Mouse (Mus musculus) forebrain, embryonic 11.5 days (tissue): ENCODE measurements around the gene Abcc8. TPM values are rescaled to one million over a fixed set of nuclear protein-coding genes. Genes with fewer than 3 reads are reported as not detected.
A peak's percentile ranks its signal among the peaks of the same experiment; 100 is the strongest.
"Not testable (repeated sequence)": the region's sequence is repeated elsewhere in the genome, so short reads cannot be mapped to it uniquely, and the experiment has no call there.

Experiments used
- ATAC-seq: fragments of 200-750 bp; cut with Nextera tagmentation; replicated peaks from 2 replicates; pipeline ENCODE4 v1.8.0; 2017; ENCODE audit warnings: moderate TSS enrichment; ENCODE audit not compliant: low FRiP score
- DNase-seq: peaks from one replicate; pipeline ENCODE4 v3.0.0-alpha.2; 2017; ENCODE audit warnings: low spot score
- H3K27ac ChIP-seq: fragments of 300-500 bp; sonication (generic); 2 replicates; pipeline ENCODE4 v1.5.1; 2014; ENCODE audit warnings: low read depth, low read length
- H3K27me3 ChIP-seq: fragments of 300-500 bp; sonication (generic); 2 replicates; pipeline ENCODE4 v1.6.1; 2014; ENCODE audit warnings: mild to moderate bottlenecking, low read length, mixed read lengths; ENCODE audit not compliant: control insufficient read depth, insufficient read depth
- H3K36me3 ChIP-seq: fragments of 300-500 bp; sonication (generic); 2 replicates; pipeline ENCODE4 v1.6.1; 2014; ENCODE audit warnings: mild to moderate bottlenecking, low read length, moderate library complexity, mixed read lengths; ENCODE audit not compliant: control insufficient read depth, insufficient read depth
- H3K4me1 ChIP-seq: fragments of 300-500 bp; sonication (generic); replicated peaks from 2 replicates; pipeline ENCODE4 v1.6.1; 2014; ENCODE audit warnings: low read length, mixed read lengths; ENCODE audit not compliant: control insufficient read depth, insufficient read depth
- H3K4me2 ChIP-seq: fragments of 300-500 bp; sonication (generic); 2 replicates; pipeline ENCODE4 v1.6.1; 2014; ENCODE audit warnings: low read depth, mild to moderate bottlenecking, low read length, moderate library complexity, mixed read lengths; ENCODE audit not compliant: severe bottlenecking
- H3K4me3 ChIP-seq: fragments of 300-500 bp; sonication (generic); 2 replicates; pipeline ENCODE4 v1.5.1; 2014; ENCODE audit warnings: low read depth, low read length
- H3K9ac ChIP-seq: fragments of 300-500 bp; sonication (generic); 2 replicates; pipeline ENCODE4 v1.6.1; 2014; ENCODE audit warnings: low read length
- H3K9me3 ChIP-seq: fragments of 300-500 bp; sonication (generic); 2 replicates; pipeline ENCODE4 v1.6.1; 2016; ENCODE audit warnings: low read length, mixed read lengths; ENCODE audit not compliant: control insufficient read depth
- WGBS: fragments of 180-500 bp; shearing (Covaris S2); extraction: QIAGEN DNeasy Blood & Tissue Kit; methylation state at CpG from one replicate; pipeline ENCODE4 v1.1.7; 2014; 5-methylcytosine and 5-hydroxymethylcytosine counted together
- polyA plus RNA-seq: library from polyadenylated mRNA; unstranded; fragments of >200 nt; fragmentation: Nextera tagmentation; extraction: Ambion mirVana; gene quantifications from 2 replicates; pipeline ENCODE4 v1.2.1, GENCODE M21; 2014

Abcc8 gene
- polyA plus RNA-seq, 1 experiment from 2014 or later, result 0.79 TPM

DNA sequence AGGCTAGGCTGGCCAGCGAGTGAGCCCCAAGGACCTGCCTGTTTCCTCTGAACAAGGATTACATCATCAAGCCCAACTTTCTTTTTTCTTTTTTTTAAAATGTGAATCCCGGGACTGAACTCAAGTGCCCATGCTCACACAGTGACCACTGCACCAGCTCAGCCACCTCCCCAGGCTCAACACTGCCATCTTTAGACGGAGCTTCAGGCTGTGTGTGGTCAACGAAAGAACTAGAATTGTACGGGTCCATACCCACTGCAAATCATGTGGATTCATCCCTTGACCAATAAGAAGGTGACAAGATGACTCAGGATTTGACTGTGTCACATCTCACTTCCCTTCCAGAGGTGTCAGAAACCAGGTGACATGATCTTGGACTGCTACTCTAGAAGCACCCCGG, 24.9 kb upstream of the Abcc8 start:
- H3K36me3 ChIP-seq, result no peaks in the 10 kb centered on the region
- 72% methylated on average over 6 of the region's 6 CpGs for WGBS
- H3K27ac ChIP-seq, result no peak overlapping the region
- H3K4me1 ChIP-seq, result peaks cover 3% of the 10 kb centered on the region; the same call in 1 of the 2 replicates
- DNase-seq, result no peak
- H3K9ac ChIP-seq, result no peak overlapping the region
- no peak for ATAC-seq
- no peaks in the 10 kb centered on the region for H3K9me3 ChIP-seq
- no peaks in the 10 kb centered on the region for H3K27me3 ChIP-seq
- H3K4me2 ChIP-seq, result no peak overlapping the region
- no peak overlapping the region for H3K4me3 ChIP-seq

DNA sequence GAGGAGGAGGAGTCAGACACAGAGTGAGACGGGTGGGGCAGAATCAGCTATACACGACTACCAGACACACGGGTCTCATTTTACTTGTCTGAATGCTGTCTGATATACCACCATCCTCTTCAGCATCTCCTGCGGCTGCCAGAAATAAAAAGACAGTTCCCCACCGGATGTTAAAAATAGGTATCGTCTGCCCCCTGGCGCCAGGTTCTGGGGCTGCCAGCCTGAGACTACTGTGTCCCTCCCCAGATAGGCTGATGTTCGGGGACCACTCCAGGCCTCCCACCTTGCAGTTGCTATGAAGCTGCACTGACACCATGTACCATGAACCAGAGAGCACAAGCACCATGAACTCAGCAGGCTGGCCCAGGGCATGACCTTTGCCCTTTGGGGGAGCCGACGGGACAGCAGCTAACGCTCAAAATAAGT, 24.2 kb upstream of the Abcc8 start:
- H3K27ac ChIP-seq, result no peak overlapping the region
- no peak overlapping the region for H3K4me3 ChIP-seq
- H3K4me2 ChIP-seq, result no peak overlapping the region
- WGBS, result 47% methylated on average over 11 of the region's 11 CpGs
- no peak overlapping the region for H3K9ac ChIP-seq
- DNase-seq (peak; percentile 72), ATAC-seq (no peak)
- H3K27me3 ChIP-seq, result no peaks in the 10 kb centered on the region
- peaks cover 3% of the 10 kb centered on the region; the same call in 1 of the 2 replicates for H3K4me1 ChIP-seq
- H3K36me3 ChIP-seq, result no peaks in the 10 kb centered on the region
- no peaks in the 10 kb centered on the region for H3K9me3 ChIP-seq

DNA sequence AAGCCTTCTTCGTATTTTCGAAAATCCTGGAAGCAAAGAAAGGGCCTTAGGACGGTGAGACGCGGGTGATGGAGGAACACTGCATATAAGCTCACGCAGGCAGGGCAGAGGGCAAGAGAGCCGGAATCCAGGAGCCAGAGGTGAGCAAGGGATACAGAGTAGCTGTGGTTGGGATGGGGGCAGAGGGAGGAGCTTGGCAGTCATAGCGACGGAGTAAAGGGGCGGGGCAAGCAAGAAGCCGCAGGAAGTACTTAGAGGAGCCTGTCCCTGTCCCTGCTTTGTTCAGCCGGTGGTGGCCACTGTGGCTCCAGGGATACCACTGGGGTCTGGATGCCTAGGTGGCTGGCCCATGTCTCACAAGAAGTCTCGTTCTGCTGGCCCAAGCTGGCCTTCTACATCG, 21.8 kb upstream of the Abcc8 start:
- H3K27ac ChIP-seq, result no peak overlapping the region
- peaks cover 3% of the 10 kb centered on the region; the same call in 1 of the 2 replicates for H3K4me1 ChIP-seq
- H3K27me3 ChIP-seq, result no peaks in the 10 kb centered on the region
- ATAC-seq, result peak; percentile 75
- peak overlapping the region; percentile 13; the same call in 1 of the 2 replicates for H3K4me2 ChIP-seq
- H3K4me3 ChIP-seq, result no peak overlapping the region
- H3K36me3 ChIP-seq, result no peaks in the 10 kb centered on the region
- H3K9ac ChIP-seq, result peak overlapping the region; percentile 44; the same call in 1 of the 2 replicates
- WGBS, result 12% methylated on average over 14 of the region's 14 CpGs
- peak; percentile 75 for DNase-seq
- no peaks in the 10 kb centered on the region for H3K9me3 ChIP-seq

- Histone ChIP-seq H3K27ac (no peak overlapping the region), H3K9ac (no peak overlapping the region), H3K4me2 (no peak overlapping the region), H3K36me3 (no peaks in the 10 kb centered on the region), H3K9me3 (no peaks in the 10 kb centered on the region), H3K4me1 (peaks cover 3% of the 10 kb centered on the region; the same call in 1 of the 2 replicates), H3K27me3 (no peaks in the 10 kb centered on the region), H3K4me3 (no peak overlapping the region)
- ATAC-seq (no peak), DNase-seq (no peak)
- 69% methylated on average over 6 of the region's 6 CpGs for WGBS
Measured at GRCm38 (mm10) chr7:46200021-46200420, 20.2 kb upstream of the Abcc8 start.

GRCm38 (mm10) chr7:46195356-46195755, 15.5 kb upstream of the Abcc8 start:
- Histone ChIP-seq H3K9me3 (no peaks in the 10 kb centered on the region), H3K27me3 (no peaks in the 10 kb centered on the region), H3K36me3 (no peaks in the 10 kb centered on the region), H3K9ac (no peak overlapping the region), H3K4me3 (no peak overlapping the region), H3K27ac (no peak overlapping the region), H3K4me2 (no peak overlapping the region), H3K4me1 (no peaks in the 10 kb centered on the region)
- ATAC-seq (no peak), DNase-seq (no peak)
- 89% methylated on average over 5 of the region's 5 CpGs for WGBS

DNA sequence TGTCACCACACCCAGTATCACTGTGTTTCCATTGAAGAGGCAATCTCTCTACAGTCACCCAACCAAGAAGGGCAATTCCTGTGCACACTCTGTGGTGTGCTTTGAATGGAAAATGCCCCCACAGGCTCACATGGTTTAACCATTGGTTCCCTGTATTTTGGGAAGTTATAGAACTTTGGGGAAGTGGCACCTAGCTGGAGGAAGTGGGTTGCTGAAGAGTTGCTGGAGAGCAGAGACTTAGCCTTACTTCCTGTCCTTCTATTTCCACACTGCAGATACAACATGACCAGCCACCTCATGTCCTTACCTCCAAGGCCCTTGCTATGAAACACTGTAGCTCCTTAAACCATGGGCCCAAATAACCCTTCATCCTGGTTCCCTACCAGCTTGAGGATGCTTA, 4.4 kb upstream of the Abcc8 start:
- Histone ChIP-seq H3K4me2 (no peak overlapping the region), H3K4me1 (0 out of 2 replicates have a peak, but pooled peaks cover 5% of the 10 kb centered on the region), H3K36me3 (no peaks in the 10 kb centered on the region), H3K4me3 (no peak overlapping the region), H3K9me3 (no peaks in the 10 kb centered on the region), H3K27ac (no peak overlapping the region), H3K27me3 (peaks cover 18% of the 10 kb centered on the region), H3K9ac (no peak overlapping the region)
- ATAC-seq (no peak), DNase-seq (no peak)

DNA sequence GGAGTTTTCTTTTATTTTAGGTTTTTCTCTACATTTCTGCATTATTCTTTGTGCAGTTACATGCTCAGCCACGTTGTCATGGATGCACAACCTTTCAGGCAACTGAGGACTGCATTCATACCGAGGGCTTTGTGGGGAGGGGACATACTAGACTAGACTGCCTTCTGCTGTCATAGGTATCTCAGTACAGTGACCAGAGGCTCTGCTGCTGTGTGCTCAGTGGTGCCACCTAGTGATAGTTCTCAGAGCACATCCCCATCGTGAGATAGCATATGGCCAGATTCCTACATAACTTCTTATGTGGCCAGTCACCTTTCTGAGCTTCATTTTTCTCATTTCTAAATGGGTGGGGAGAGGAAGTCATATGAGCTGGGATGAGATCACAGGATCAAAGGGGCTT, 1.8 kb upstream of the Abcc8 start:
- H3K4me2 ChIP-seq, result no peak overlapping the region
- peak; percentile 46; the same call in 1 of the 2 replicates for ATAC-seq
- WGBS, result 5% methylated on average over 3 of the region's 3 CpGs
- H3K36me3 ChIP-seq, result no peaks in the 10 kb centered on the region
- no peak overlapping the region for H3K9ac ChIP-seq
- no peak overlapping the region for H3K27ac ChIP-seq
- H3K4me3 ChIP-seq, result no peak overlapping the region
- H3K4me1 ChIP-seq, result 0 out of 2 replicates have a peak, but pooled peaks cover 5% of the 10 kb centered on the region
- H3K27me3 ChIP-seq, result peaks cover 30% of the 10 kb centered on the region
- H3K9me3 ChIP-seq, result no peaks in the 10 kb centered on the region
- DNase-seq, result peak; percentile 76

- ATAC-seq, H3K9me3 ChIP-seq, H3K4me3 ChIP-seq, H3K4me2 ChIP-seq, H3K36me3 ChIP-seq, H3K9ac ChIP-seq, H3K4me1 ChIP-seq, DNase-seq, H3K27me3 ChIP-seq, H3K27ac ChIP-seq: not testable (repeated sequence)
- 84% methylated on average over 1 of the region's 1 CpGs for WGBS
Measured at GRCm38 (mm10) chr7:46168980-46169379, 10.9 kb downstream of the Abcc8 start.

DNA sequence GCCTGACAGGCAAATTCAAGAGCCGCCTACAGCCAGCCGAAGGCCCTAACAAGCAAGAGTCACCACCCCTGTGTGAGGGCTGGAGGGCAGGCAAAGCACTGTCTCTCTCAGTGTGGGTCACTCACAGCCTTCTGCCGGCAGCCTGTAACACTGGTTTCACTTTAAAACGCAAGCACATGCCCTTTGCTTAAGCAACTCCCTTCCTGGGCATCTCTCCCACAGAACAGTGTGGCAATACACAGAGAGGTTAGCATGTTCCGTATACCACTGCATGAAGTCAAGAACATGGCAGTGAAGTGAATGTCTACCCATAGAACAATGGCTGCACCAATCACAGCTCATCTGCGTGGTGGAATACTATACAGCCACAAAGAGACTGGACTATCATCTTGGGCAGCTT, 11.4 kb downstream of the Abcc8 start:
- Histone ChIP-seq H3K27ac (no peak overlapping the region), H3K9ac (no peak overlapping the region), H3K36me3 (no peaks in the 10 kb centered on the region), H3K4me2 (no peak overlapping the region), H3K27me3 (no peaks in the 10 kb centered on the region), H3K4me3 (no peak overlapping the region), H3K9me3 (no peaks in the 10 kb centered on the region), H3K4me1 (no peaks in the 10 kb centered on the region)
- DNase-seq, result no peak
- ATAC-seq, result no peak
- WGBS, result 85% methylated on average over 6 of the region's 6 CpGs
